Mouse (Mus musculus) spleen, adult 2 months (tissue): ENCODE results near the gene Vmac. TPM values are rescaled to one million over a fixed set of nuclear protein-coding genes. Genes with fewer than 3 reads are reported as not detected.

Source experiments
- DNase-seq, 2 experiments: peaks; one replicate each; pipeline versions ENCODE4 v3.0.0 to v3.0.0-alpha.2; 2012 to 2021; ENCODE audit warnings: low spot score in 2 of 2, low read depth in 1 of 2
- H3K27ac ChIP-seq: fragments of 200-500 bp; 2 replicates; pipeline ENCODE4 v1.5.1; 2012; ENCODE audit warnings: low read length, inconsistent platforms; ENCODE audit not compliant: insufficient read depth
- H3K27me3 ChIP-seq: fragments of 200-500 bp; 2 replicates; pipeline ENCODE4 v1.6.1; 2012; ENCODE audit warnings: mild to moderate bottlenecking, moderate library complexity, low read length, inconsistent platforms; ENCODE audit not compliant: control insufficient read depth, insufficient read depth
- H3K36me3 ChIP-seq: fragments of 200-500 bp; 2 replicates; pipeline ENCODE4 v1.6.1; 2012; ENCODE audit warnings: mild to moderate bottlenecking, low read length, inconsistent platforms; ENCODE audit not compliant: control insufficient read depth, insufficient read depth
- H3K4me1 ChIP-seq: fragments of 200-500 bp; 2 replicates; pipeline ENCODE4 v1.6.1; 2011; ENCODE audit warnings: inconsistent platforms; ENCODE audit not compliant: control insufficient read depth, insufficient read depth, insufficient read length
- H3K4me3 ChIP-seq: fragments of 200-500 bp; 2 replicates; pipeline ENCODE4 v1.5.1; 2011; ENCODE audit warnings: mild to moderate bottlenecking, inconsistent platforms; ENCODE audit not compliant: insufficient read depth, insufficient read length; ENCODE audit errors: extremely low read depth
- CTCF ChIP-seq: fragments of 200-500 bp; IDR thresholded peaks from 2 replicates; pipeline ENCODE4 v1.5.1; 2011; ENCODE audit warnings: mild to moderate bottlenecking, inconsistent platforms; ENCODE audit not compliant: insufficient read depth, insufficient read length, insufficient replicate concordance; ENCODE audit errors: extremely low read depth
- POLR2A ChIP-seq: fragments of 200-500 bp; IDR thresholded peaks from 2 replicates; pipeline ENCODE4 v1.6.1; 2011; ENCODE audit warnings: low read depth, low read length, inconsistent platforms
- WGBS: fragments of 180-500 bp; shearing (Covaris S2); methylation state at CpG from one replicate; pipeline ENCODE4 v1.1.7; 2018; 5-methylcytosine and 5-hydroxymethylcytosine counted together
- polyA plus RNA-seq: library from polyadenylated mRNA; depleted of rRNA; stranded (reverse); fragments of >200 nt; gene quantifications from 2 replicates; pipeline ENCODE4 v1.2.3, GENCODE M21; 2012; rRNA removed

Vmac gene
- polyA plus RNA-seq, 1 experiment: 20.3 TPM

- peak in 1 of 2 experiments; percentile 30 for DNase-seq
- peaks cover 3% of the 10 kb centered on the region; the same call in 1 of the 2 replicates for H3K4me1 ChIP-seq
Measured at GRCm38 (mm10) chr17:56673647-56674416, 44.0 kb downstream of the Vmac start.

DNA sequence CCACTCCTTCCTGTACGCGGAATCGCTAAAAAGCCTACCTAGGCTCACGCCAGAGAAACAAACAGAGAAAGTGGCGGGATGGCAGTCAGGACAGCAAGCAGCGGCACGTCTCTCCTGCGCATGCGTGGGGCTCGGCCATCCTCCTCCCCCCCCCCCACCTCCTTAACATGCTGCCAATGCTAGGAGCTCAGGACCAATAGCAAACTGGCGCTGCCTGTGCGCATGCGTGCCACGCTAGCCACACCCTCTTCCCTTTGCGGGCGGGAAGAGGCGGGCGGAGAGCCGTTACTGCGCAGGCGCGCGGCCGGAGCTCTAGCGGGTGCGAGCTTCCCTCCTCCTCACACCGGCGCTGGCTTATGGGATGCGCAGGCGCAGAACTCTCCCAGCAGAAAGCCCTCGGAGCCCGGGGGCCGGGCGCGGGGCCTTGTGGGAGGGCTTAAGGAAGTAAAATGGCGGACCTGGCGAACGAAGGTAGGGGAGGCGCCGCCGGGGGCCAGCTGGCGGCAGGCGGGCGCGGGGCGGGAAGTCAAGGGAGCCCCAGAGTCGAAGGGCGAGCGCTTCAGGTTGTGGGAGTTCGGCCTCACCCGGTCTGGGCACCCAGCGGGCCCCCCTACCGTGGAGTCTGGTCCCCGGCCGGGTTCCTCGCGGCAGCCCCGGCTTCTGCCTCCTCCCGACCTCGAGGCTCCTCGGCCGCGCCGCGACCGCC, 44.7 kb downstream of the Vmac start, which contains the start of gene Ranbp3:
Gene Ranbp3 (plus strand): TSS at position 354 of the 706 bp plus-strand sequence.
- TF ChIP-seq POLR2A (peak; percentile 64), CTCF (no peak)
- no peaks in the 10 kb centered on the region for H3K27me3 ChIP-seq
- peak within 1 kb of the TSS; percentile 94 for H3K27ac ChIP-seq
- H3K4me3 ChIP-seq: peak within 1 kb of the TSS; percentile 82
- H3K36me3 ChIP-seq: peaks cover 3% of the 10 kb centered on the region
- H3K4me1 ChIP-seq: peaks cover 6% of the 10 kb centered on the region
- DNase-seq: peak; percentile 99
- under 1% methylated on average over 47 of the region's 66 CpGs for WGBS

More at GRCm38 (mm10) chr17:56673647-56674416, 44.0 kb downstream of the Vmac start:
- H3K36me3 ChIP-seq: peaks cover 3% of the 10 kb centered on the region
- H3K27ac ChIP-seq: peak overlapping the region; percentile 74
- TF ChIP-seq CTCF (no peak), POLR2A (no peak)
- no peaks in the 10 kb centered on the region for H3K27me3 ChIP-seq
- peak overlapping the region; percentile 82 for H3K4me3 ChIP-seq
- WGBS: 2% methylated on average over 26 of the region's 37 CpGs

DNA sequence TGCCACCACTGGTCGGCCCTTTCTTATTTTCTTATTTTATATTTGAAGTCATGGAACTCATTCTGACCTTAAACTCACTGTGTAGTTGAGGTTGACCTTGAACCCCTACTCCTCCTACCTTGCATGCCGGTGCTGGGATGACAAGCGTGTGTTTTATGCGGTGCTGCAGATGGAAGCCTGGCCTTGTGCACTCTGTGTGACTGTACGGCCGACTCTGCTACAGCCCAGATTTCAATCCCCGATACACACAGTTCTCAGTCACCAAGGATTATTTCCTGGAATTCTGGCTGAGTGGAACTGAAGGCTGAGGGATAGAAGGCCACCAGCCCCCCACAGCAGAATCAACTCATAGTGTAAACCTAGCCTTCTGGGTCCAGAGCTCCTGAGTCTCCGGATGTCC, 48.1 kb downstream of the Vmac start:
- Histone ChIP-seq H3K27ac (no peak overlapping the region), H3K4me3 (no peak overlapping the region), H3K27me3 (no peaks in the 10 kb centered on the region), H3K36me3 (no peaks in the 10 kb centered on the region), H3K4me1 (peaks cover 6% of the 10 kb centered on the region)
- 94% methylated on average over 8 of the region's 8 CpGs for WGBS
- TF ChIP-seq POLR2A (no peak), CTCF (no peak)
- DNase-seq: no peak

DNA sequence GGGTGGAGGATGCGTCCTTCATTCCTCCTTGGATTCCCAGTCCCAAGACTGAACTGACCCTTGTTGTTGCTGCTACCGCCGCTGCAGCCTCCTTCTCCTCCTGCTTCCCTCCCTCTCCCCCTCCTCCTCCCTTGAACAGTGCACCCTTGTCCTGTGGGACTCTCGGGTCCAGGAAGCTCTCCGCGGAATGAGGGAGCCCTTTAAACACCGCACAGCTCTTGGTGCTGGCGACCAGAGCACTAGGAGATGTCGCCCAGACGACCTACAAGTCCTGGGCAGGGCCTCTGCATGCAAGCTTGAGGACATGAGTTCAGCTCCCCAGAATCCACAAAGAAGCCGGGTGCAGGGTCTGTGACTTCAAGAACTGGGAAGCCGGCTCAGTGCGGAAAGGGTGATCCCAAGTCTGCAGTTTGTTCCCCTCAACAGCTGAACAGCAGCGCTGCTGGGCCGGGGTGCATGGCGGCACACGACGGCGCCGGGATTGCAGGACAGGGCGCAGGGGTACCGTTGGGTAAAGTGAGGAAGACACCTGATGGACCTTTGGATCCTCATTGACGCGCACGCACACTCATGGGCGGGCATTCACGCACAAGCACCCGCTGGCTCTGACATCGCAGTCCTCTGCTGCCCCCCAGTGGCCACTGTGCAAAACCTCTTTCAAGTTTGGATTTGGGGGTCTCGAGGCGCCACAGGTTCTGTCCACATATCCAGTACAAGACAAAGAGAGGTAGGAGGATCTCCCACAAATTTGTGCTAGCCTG, 49.3 kb downstream of the Vmac start:
- Histone ChIP-seq H3K36me3 (no peaks in the 10 kb centered on the region), H3K27ac (no peak overlapping the region), H3K4me1 (peaks cover 6% of the 10 kb centered on the region; the same call in 1 of the 2 replicates), H3K4me3 (peak overlapping the region; percentile 53; the same call in 1 of the 2 replicates), H3K27me3 (no peaks in the 10 kb centered on the region)
- peak; percentile 48 to 74 for DNase-seq
- peak; percentile 87 for TF ChIP-seq CTCF
- TF ChIP-seq POLR2A: no peak
- WGBS: 5% methylated on average over 31 of the region's 31 CpGs

DNA sequence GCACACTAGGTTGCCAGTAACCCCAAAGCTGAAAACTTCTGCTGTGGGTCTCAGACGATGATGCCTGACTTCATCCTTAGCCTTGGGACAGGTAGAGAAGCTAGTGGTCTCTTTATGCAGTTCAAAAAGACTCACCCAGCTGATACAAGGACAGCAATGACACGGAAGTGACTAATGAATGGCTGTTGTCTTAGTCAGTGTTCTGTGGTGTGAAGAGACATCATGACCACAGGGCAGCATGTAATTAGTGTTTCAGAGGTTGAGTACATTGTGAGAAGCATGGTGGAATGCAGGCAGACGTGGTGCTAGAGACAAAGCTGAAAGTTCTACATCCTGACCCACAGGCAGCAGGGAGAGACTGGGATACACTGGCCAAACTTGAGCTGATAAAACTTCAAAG, 50.2 kb downstream of the Vmac start:
- no peak overlapping the region for H3K27ac ChIP-seq
- H3K27me3 ChIP-seq: no peaks in the 10 kb centered on the region
- DNase-seq: no peak
- H3K4me3 ChIP-seq: no peak overlapping the region
- 73% methylated on average over 3 of the region's 3 CpGs for WGBS
- H3K4me1 ChIP-seq: peaks cover 5% of the 10 kb centered on the region; the same call in 1 of the 2 replicates
- no peaks in the 10 kb centered on the region for H3K36me3 ChIP-seq
- TF ChIP-seq POLR2A (no peak), CTCF (no peak)

- peaks cover 2% of the 10 kb centered on the region; the same call in 1 of the 2 replicates for H3K4me1 ChIP-seq
- no peak overlapping the region for H3K4me3 ChIP-seq
- no peaks in the 10 kb centered on the region for H3K27me3 ChIP-seq
- H3K36me3 ChIP-seq: no peaks in the 10 kb centered on the region
- no peak for DNase-seq
- H3K27ac ChIP-seq: no peak overlapping the region
- WGBS: 91% methylated on average over 4 of the region's 4 CpGs
- no peak for TF ChIP-seq POLR2A
- no peak for TF ChIP-seq CTCF
Measured at GRCm38 (mm10) chr17:56666384-56666783, 51.4 kb downstream of the Vmac start.

DNA sequence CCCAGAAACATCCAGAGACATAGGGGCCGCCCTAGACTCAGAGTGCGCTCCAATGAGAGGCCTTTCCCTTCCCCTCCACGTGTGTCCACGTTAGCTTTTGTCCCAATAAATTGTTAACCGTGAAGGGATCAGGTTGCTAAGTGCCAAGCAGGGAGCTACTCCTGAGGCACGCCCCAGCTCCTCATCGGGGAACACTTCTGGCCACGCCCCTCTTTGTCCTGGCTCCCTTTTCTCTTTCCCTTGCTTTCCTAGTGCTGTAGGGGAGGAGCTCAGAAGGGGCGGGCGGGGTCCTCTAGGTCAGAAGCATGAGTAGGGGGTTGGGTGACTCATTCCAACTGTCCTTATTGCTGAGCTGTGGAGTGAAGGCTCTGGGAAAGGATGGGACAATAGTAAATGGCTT, 53.5 kb downstream of the Vmac start:
- TF ChIP-seq CTCF (no peak), POLR2A (no peak)
- Histone ChIP-seq H3K27me3 (no peaks in the 10 kb centered on the region), H3K4me3 (no peak overlapping the region), H3K27ac (no peak overlapping the region), H3K36me3 (no peaks in the 10 kb centered on the region), H3K4me1 (peaks cover 2% of the 10 kb centered on the region; the same call in 1 of the 2 replicates)
- WGBS: 55% methylated on average over 10 of the region's 10 CpGs
- DNase-seq: no peak

Other genes with a start within 250 kb of the Vmac start
- 57.5 and 69.4 TPM in 2 replicates for gene Ptprs, start 241.5 kb downstream of the Vmac start, polyA plus RNA-seq
- gene Znrf4, start 205.6 kb downstream of the Vmac start, polyA plus RNA-seq: not detected in 2 replicates
- gene Gm20219, start 163.6 kb downstream of the Vmac start, polyA plus RNA-seq: 2.3 and 4.4 TPM in 2 replicates
- 152 and 157 TPM in 2 replicates for gene Safb2, start 133.4 kb downstream of the Vmac start, polyA plus RNA-seq
- 103 and 105 TPM in 2 replicates for gene Safb, start 133.2 kb downstream of the Vmac start, polyA plus RNA-seq
- 101 and 140 TPM in 2 replicates for gene 2410015M20Rik, start 108.3 kb downstream of the Vmac start, polyA plus RNA-seq
- 2,050 and 3,346 TPM in 2 replicates for gene Rpl36, start 104.6 kb downstream of the Vmac start, polyA plus RNA-seq
- 35.2 and 44.9 TPM in 2 replicates for gene Lonp1, start 91.1 kb downstream of the Vmac start, polyA plus RNA-seq
- 0.14 and 0.28 TPM in 2 replicates for gene Catsperd, start 89.9 kb downstream of the Vmac start, polyA plus RNA-seq
- gene Ranbp3, start 44.7 kb downstream of the Vmac start, polyA plus RNA-seq: 72.6 and 89.6 TPM in 2 replicates
- 181 and 252 TPM in 2 replicates for gene Ndufa11, start 255 bp downstream of the Vmac start, polyA plus RNA-seq
- 1.3 and 2.4 TPM in 2 replicates for gene Nrtn, start 39.5 kb upstream of the Vmac start, polyA plus RNA-seq
- 98.4 and 128 TPM in 2 replicates for gene Dus3l, start 46.7 kb upstream of the Vmac start, polyA plus RNA-seq
- 3.3 and 4.7 TPM in 2 replicates for gene Prr22, start 52.2 kb upstream of the Vmac start, polyA plus RNA-seq
- 13.6 and 16.5 TPM in 2 replicates for gene Rfx2, start 113.0 kb upstream of the Vmac start, polyA plus RNA-seq
- gene Acsbg2, start 156.4 kb upstream of the Vmac start, polyA plus RNA-seq: not detected in 2 replicates
- gene 1700061G19Rik, start 157.5 kb upstream of the Vmac start, polyA plus RNA-seq: 0.09 and 0.21 TPM in 2 replicates
- 36.2 and 46.1 TPM in 2 replicates for gene Mllt1, start 217.4 kb upstream of the Vmac start, polyA plus RNA-seq